Mouse (Mus musculus): ENCODE results near the gene Gm14214. TPM values are rescaled to one million over a fixed set of nuclear protein-coding genes. Genes with fewer than 3 reads are reported as not detected.

Gm14214 gene
- polyA plus RNA-seq, 1 experiment from 2014 or later = not detected

- H3K27me3 ChIP-seq (ENCODE audit: control insufficient read depth, insufficient read depth, low read length) = no peaks in the 10 kb centered on the region
- no peak overlapping the region for H3K4me3 ChIP-seq (ENCODE audit: low read depth, low read length)
- H3K27ac ChIP-seq (ENCODE audit: low read depth, low read length) = no peak overlapping the region
- no peak overlapping the region for H3K4me2 ChIP-seq (replicated peaks; ENCODE audit: low read depth, low read length)
- ATAC-seq (ENCODE audit: low FRiP score) (no peak), DNase-seq (ENCODE audit: low spot score) (no peak)
- 92% methylated on average over 1 of the region's 1 CpGs for WGBS
- no peaks in the 10 kb centered on the region for H3K9me3 ChIP-seq (ENCODE audit: control insufficient read depth, low read length)
- no peak overlapping the region for H3K9ac ChIP-seq (ENCODE audit: low read depth, low read length)
- no peaks in the 10 kb centered on the region for H3K4me1 ChIP-seq (replicated peaks; ENCODE audit: control insufficient read depth, insufficient read depth, low read length)
- no peaks in the 10 kb centered on the region for H3K36me3 ChIP-seq (ENCODE audit: control insufficient read depth, insufficient read depth, low read length)
These were observed 33.5 kb upstream of the Gm14214 start for GRCm38 (mm10) chr2:154803372-154803771.

DNA sequence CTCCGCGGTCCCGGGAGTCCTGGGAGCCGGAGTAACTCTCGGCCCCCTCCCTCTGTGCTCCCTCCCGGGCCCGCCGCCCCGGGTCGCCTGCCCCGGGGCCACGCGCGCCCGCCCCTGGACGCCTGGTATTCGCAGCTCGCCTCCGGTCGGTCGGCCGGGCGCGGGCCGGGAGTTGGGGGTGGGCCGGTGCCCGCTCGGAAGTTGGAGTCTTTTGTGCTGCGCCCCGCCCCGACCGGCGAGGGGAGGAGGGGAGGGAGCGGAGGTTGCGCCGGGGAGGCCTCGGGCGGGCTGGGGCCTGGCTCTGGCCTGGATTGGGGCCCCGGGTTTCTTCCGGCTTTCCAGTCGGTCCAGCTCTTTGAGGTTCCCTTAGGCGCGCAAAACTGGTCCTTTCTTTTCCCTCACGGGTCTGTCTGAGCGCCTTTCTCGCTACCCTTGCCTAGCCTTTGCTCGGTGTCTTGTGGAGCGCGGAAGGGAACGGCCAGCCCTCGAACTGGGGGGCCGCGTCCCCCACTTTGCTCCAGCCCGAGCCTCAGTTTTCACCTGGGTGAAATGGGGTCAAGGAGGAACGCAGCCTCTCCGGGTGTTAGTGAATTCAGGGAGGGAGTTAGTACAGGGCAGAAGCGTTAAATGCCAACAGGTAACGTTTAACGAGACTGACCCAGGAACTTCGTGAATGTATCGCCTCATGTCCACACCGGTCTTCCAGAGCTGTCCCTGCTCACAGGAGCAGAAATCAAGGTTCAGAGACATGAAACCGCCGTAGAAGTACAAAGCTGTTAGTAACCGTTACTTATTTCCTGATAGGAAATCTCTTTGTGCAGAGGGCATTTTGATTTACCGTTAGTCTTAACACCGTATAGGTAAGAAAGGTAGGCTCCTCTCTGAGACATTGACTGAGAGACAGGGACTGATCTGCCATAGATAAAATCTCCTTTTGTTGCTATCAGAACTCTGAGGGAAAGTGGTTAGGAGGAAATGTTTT, 22.1 kb upstream of the Gm14214 start:
- no peaks in the 10 kb centered on the region for H3K27me3 ChIP-seq (ENCODE audit: control insufficient read depth, insufficient read depth, low read length)
- peak; percentile 78 for DNase-seq (ENCODE audit: low spot score)
- peak; percentile 32 for ATAC-seq (ENCODE audit: low FRiP score)
- H3K36me3 ChIP-seq (ENCODE audit: control insufficient read depth, insufficient read depth, low read length) = no peaks in the 10 kb centered on the region
- H3K9ac ChIP-seq (ENCODE audit: low read depth, low read length) = peak overlapping the region; percentile 90
- peak overlapping the region; percentile 91 for H3K27ac ChIP-seq (ENCODE audit: low read depth, low read length)
- peak overlapping the region; percentile 74 for H3K4me2 ChIP-seq (replicated peaks; ENCODE audit: low read depth, low read length)
- H3K4me1 ChIP-seq (replicated peaks; ENCODE audit: control insufficient read depth, insufficient read depth, low read length) = peaks cover 6% of the 10 kb centered on the region
- H3K9me3 ChIP-seq (ENCODE audit: control insufficient read depth, low read length) = no peaks in the 10 kb centered on the region
- under 1% methylated on average over 51 of the region's 67 CpGs for WGBS
- peak overlapping the region; percentile 79 for H3K4me3 ChIP-seq (ENCODE audit: low read depth, low read length)

DNA sequence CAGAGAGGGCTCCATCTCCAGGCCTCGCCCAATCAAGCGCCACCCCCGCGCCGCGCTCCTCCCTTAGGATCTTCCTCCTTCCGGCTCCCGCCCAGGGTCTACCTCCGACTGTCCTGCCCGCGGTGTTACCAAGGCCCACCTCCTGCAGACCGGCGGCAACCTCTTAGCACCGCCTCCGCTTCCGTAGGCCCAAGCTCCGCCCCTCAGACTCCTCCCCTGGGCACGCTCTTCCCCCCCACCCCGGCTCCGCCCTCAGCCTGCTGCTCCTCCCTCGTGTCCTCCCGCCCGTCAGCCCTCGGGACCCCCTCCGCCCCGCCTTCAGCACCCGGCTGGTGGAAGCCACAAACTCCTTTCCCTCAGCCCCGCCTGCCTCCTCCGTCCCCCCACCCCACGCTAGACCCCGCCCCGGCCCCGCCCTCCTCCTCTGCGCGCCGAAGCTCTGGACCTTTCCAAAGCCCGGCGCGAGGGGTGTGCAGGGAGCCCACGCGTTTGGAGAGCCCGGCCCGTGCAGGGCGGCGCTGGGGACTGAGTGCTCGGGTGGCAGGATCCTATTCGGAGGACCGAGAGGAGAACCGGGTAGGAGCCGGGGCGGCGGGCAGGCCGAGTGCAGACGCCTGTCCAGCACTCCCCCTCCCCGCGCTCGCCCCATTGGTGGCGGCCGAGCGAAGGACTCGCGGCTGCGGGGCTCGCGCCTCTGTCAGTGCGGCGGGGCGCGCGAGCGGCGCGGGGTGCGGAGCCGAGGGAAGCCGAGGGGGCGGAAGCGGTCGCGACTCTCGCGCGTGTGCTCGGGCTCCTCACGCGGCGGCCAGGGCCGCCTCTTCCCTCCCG, 21.0 kb upstream of the Gm14214 start, which contains the start of the genes Raly and a:
TSS of gene Raly (plus strand) at position 441 of the 828 bp plus-strand sequence.
TSS of gene a (plus strand) at position 747 of the 828 bp plus-strand sequence.
- Histone ChIP-seq H3K9ac (ENCODE audit: low read depth, low read length) (peak within 1 kb of the TSS; percentile 90), H3K4me3 (ENCODE audit: low read depth, low read length) (peak within 1 kb of the TSS; percentile 79), H3K4me1 (replicated peaks; ENCODE audit: control insufficient read depth, insufficient read depth, low read length) (peaks cover 6% of the 10 kb centered on the region), H3K27me3 (ENCODE audit: control insufficient read depth, insufficient read depth, low read length) (no peaks in the 10 kb centered on the region), H3K27ac (ENCODE audit: low read depth, low read length) (peak within 1 kb of the TSS; percentile 91), H3K4me2 (replicated peaks; ENCODE audit: low read depth, low read length) (peak within 1 kb of the TSS; percentile 74), H3K9me3 (ENCODE audit: control insufficient read depth, low read length) (no peaks in the 10 kb centered on the region), H3K36me3 (ENCODE audit: control insufficient read depth, insufficient read depth, low read length) (no peaks in the 10 kb centered on the region)
- under 1% methylated on average over 49 of the region's 89 CpGs for WGBS
- ATAC-seq (ENCODE audit: low FRiP score) (peak; percentile 97), DNase-seq (ENCODE audit: low spot score) (peak; percentile 99)

- H3K4me3 ChIP-seq (ENCODE audit: low read depth, low read length) = peak overlapping the region; percentile 79
- peak overlapping the region; percentile 13; the same call in 1 of the 2 replicates for H3K9ac ChIP-seq (ENCODE audit: low read depth, low read length)
- H3K27ac ChIP-seq (ENCODE audit: low read depth, low read length) = peak overlapping the region; percentile 47; the same call in 1 of the 2 replicates
- DNase-seq (ENCODE audit: low spot score) = peak; percentile 10
- no peaks in the 10 kb centered on the region for H3K36me3 ChIP-seq (ENCODE audit: control insufficient read depth, insufficient read depth, low read length)
- no peak for ATAC-seq (ENCODE audit: low FRiP score)
- peaks cover 6% of the 10 kb centered on the region for H3K4me1 ChIP-seq (replicated peaks; ENCODE audit: control insufficient read depth, insufficient read depth, low read length)
- peak overlapping the region; percentile 40 for H3K4me2 ChIP-seq (replicated peaks; ENCODE audit: low read depth, low read length)
- 6% methylated on average over 14 of the region's 14 CpGs for WGBS
- H3K9me3 ChIP-seq (ENCODE audit: control insufficient read depth, low read length) = no peaks in the 10 kb centered on the region
- no peaks in the 10 kb centered on the region for H3K27me3 ChIP-seq (ENCODE audit: control insufficient read depth, insufficient read depth, low read length)
These were observed 20.3 kb upstream of the Gm14214 start for GRCm38 (mm10) chr2:154789977-154790655.

DNA sequence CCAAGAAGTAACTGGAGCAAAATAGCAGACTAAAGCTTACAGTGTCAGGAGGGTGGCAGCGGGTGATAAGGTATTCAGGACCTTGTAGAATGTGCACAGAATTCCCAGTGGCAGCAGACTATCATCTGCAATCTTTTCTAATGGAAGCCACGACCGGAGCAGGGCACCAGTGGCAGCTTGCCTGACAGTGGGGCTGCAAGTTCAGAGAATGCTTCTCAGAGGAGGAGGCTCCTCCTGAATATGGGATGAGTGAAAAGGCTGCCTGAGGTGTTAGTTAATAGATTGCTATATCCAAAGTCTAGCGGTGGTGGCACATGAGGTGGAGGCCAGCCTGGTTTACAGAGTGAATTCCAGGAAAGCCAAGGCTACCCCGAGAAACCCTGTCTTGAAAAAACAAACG, 19.6 kb upstream of the Gm14214 start:
- Histone ChIP-seq H3K36me3 (ENCODE audit: control insufficient read depth, insufficient read depth, low read length) (no peaks in the 10 kb centered on the region), H3K9ac (ENCODE audit: low read depth, low read length) (no peak overlapping the region), H3K4me3 (ENCODE audit: low read depth, low read length) (no peak overlapping the region), H3K27me3 (ENCODE audit: control insufficient read depth, insufficient read depth, low read length) (no peaks in the 10 kb centered on the region), H3K4me1 (replicated peaks; ENCODE audit: control insufficient read depth, insufficient read depth, low read length) (peaks cover 6% of the 10 kb centered on the region), H3K9me3 (ENCODE audit: control insufficient read depth, low read length) (no peaks in the 10 kb centered on the region), H3K27ac (ENCODE audit: low read depth, low read length) (no peak overlapping the region), H3K4me2 (replicated peaks; ENCODE audit: low read depth, low read length) (no peak overlapping the region)
- ATAC-seq (ENCODE audit: low FRiP score) = no peak
- no peak for DNase-seq (ENCODE audit: low spot score)
- 71% methylated on average over 6 of the region's 6 CpGs for WGBS

GRCm38 (mm10) chr2:154786776-154787175, 16.9 kb upstream of the Gm14214 start:
- no peak overlapping the region for H3K4me3 ChIP-seq (ENCODE audit: low read depth, low read length)
- H3K9ac ChIP-seq (ENCODE audit: low read depth, low read length) = no peak overlapping the region
- ATAC-seq (ENCODE audit: low FRiP score) = no peak
- DNase-seq (ENCODE audit: low spot score) = no peak
- H3K4me2 ChIP-seq (replicated peaks; ENCODE audit: low read depth, low read length) = no peak overlapping the region
- no peaks in the 10 kb centered on the region for H3K27me3 ChIP-seq (ENCODE audit: control insufficient read depth, insufficient read depth, low read length)
- no peak overlapping the region for H3K27ac ChIP-seq (ENCODE audit: low read depth, low read length)
- no peaks in the 10 kb centered on the region for H3K4me1 ChIP-seq (replicated peaks; ENCODE audit: control insufficient read depth, insufficient read depth, low read length)
- no peaks in the 10 kb centered on the region for H3K36me3 ChIP-seq (ENCODE audit: control insufficient read depth, insufficient read depth, low read length)
- no peaks in the 10 kb centered on the region for H3K9me3 ChIP-seq (ENCODE audit: control insufficient read depth, low read length)
- WGBS = 83% methylated on average over 11 of the region's 11 CpGs

DNA sequence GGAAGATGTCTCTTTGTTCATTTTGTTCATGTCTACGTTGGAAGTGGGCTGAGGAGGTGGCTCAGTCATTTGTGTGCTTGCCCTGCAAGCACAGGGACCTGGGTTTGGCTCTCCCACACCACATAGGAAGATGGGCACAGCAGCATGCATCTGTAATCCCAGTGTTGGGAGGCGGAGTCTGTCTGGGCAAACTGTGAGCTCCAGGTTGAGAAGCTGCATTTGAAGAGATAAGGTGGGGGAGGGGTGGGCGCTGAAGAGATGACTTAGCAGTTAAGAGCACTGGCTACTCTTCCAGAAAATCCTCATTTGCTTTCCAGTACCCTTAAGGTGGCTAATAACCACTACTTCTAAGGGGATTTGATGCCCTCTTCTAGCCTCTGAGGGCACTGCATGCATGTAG, 16.4 kb upstream of the Gm14214 start:
- DNase-seq (ENCODE audit: low spot score) (no peak), ATAC-seq (ENCODE audit: low FRiP score) (no peak)
- no peak overlapping the region for H3K4me3 ChIP-seq (ENCODE audit: low read depth, low read length)
- H3K27me3 ChIP-seq (ENCODE audit: control insufficient read depth, insufficient read depth, low read length) = no peaks in the 10 kb centered on the region
- no peak overlapping the region for H3K9ac ChIP-seq (ENCODE audit: low read depth, low read length)
- H3K27ac ChIP-seq (ENCODE audit: low read depth, low read length) = no peak overlapping the region
- H3K9me3 ChIP-seq (ENCODE audit: control insufficient read depth, low read length) = no peaks in the 10 kb centered on the region
- H3K4me2 ChIP-seq (replicated peaks; ENCODE audit: low read depth, low read length) = no peak overlapping the region
- no peaks in the 10 kb centered on the region for H3K4me1 ChIP-seq (replicated peaks; ENCODE audit: control insufficient read depth, insufficient read depth, low read length)
- no peaks in the 10 kb centered on the region for H3K36me3 ChIP-seq (ENCODE audit: control insufficient read depth, insufficient read depth, low read length)
- WGBS = 53% methylated on average over 3 of the region's 3 CpGs

- Histone ChIP-seq H3K9ac (ENCODE audit: low read depth, low read length) (no peak overlapping the region), H3K27me3 (ENCODE audit: control insufficient read depth, insufficient read depth, low read length) (no peaks in the 10 kb centered on the region), H3K9me3 (ENCODE audit: control insufficient read depth, low read length) (no peaks in the 10 kb centered on the region), H3K4me3 (ENCODE audit: low read depth, low read length) (no peak overlapping the region), H3K4me1 (replicated peaks; ENCODE audit: control insufficient read depth, insufficient read depth, low read length) (no peaks in the 10 kb centered on the region), H3K36me3 (ENCODE audit: control insufficient read depth, insufficient read depth, low read length) (no peaks in the 10 kb centered on the region), H3K27ac (ENCODE audit: low read depth, low read length) (no peak overlapping the region), H3K4me2 (replicated peaks; ENCODE audit: low read depth, low read length) (no peak overlapping the region)
- no peak for ATAC-seq (ENCODE audit: low FRiP score)
- DNase-seq (ENCODE audit: low spot score) = no peak
- WGBS = 78% methylated on average over 3 of the region's 3 CpGs
These were observed 15.5 kb upstream of the Gm14214 start for GRCm38 (mm10) chr2:154785284-154785683.
